Mouse (Mus musculus) MN1 (cell line): ENCODE measurements around the gene Nosip.

Experiments used
- DNase-seq: peaks from one replicate; pipeline ENCODE4 v3.0.0-alpha.2; 2016; ENCODE audit warnings: low spot score

The Nosip gene

GRCm38 (mm10) chr7:45058607-45059571, 3.3 kb upstream of the Nosip start:
- peak; percentile 61 for DNase-seq

- DNase-seq = no peak
These were observed 1.6 kb upstream of the Nosip start for GRCm38 (mm10) chr7:45060632-45061122.

GRCm38 (mm10) chr7:45061532-45062075, 625 bp upstream of the Nosip start:
- DNase-seq = no peak

- no peak for DNase-seq
These were observed 5.2 kb downstream of the Nosip start for GRCm38 (mm10) chr7:45067190-45067999.

- no peak for DNase-seq
These were observed 5.7 kb downstream of the Nosip start for GRCm38 (mm10) chr7:45068000-45068318.

- DNase-seq = no peak
These were observed 7.4 kb downstream of the Nosip start for GRCm38 (mm10) chr7:45069671-45070070.

- no peak for DNase-seq
These were observed 10.0 kb downstream of the Nosip start for GRCm38 (mm10) chr7:45072230-45072629.

- DNase-seq = no peak
These were observed 11.0 kb downstream of the Nosip start for GRCm38 (mm10) chr7:45073171-45073707.

- DNase-seq = no peak
These were observed 11.7 kb downstream of the Nosip start for GRCm38 (mm10) chr7:45073949-45074348.

- peak; percentile 29 for DNase-seq
These were observed 13.2 kb downstream of the Nosip start for GRCm38 (mm10) chr7:45075405-45075804.

GRCm38 (mm10) chr7:45076501-45076900, 14.3 kb downstream of the Nosip start:
- DNase-seq = no peak

- no peak for DNase-seq
These were observed 15.1 kb downstream of the Nosip start for GRCm38 (mm10) chr7:45077322-45077721.

GRCm38 (mm10) chr7:45077829-45078228, 15.6 kb downstream of the Nosip start:
- no peak for DNase-seq

- peak; percentile 77 for DNase-seq
These were observed 16.3 kb downstream of the Nosip start for GRCm38 (mm10) chr7:45078513-45078912.

GRCm38 (mm10) chr7:45079856-45080255, 17.6 kb downstream of the Nosip start:
- DNase-seq = peak; percentile 89

GRCm38 (mm10) chr7:45081016-45081415, 18.8 kb downstream of the Nosip start:
- DNase-seq = no peak

GRCm38 (mm10) chr7:45082401-45083299, 20.4 kb downstream of the Nosip start:
- no peak for DNase-seq

- no peak for DNase-seq
These were observed 21.2 kb downstream of the Nosip start for GRCm38 (mm10) chr7:45083300-45083890.

- DNase-seq = no peak
These were observed 23.9 kb downstream of the Nosip start for GRCm38 (mm10) chr7:45086084-45086483.

- DNase-seq = no peak
These were observed 26.4 kb downstream of the Nosip start for GRCm38 (mm10) chr7:45088597-45088996.
